Comparison of ENCODE assay signal across 9 mouse cellular contexts in the genomic region with DNA sequence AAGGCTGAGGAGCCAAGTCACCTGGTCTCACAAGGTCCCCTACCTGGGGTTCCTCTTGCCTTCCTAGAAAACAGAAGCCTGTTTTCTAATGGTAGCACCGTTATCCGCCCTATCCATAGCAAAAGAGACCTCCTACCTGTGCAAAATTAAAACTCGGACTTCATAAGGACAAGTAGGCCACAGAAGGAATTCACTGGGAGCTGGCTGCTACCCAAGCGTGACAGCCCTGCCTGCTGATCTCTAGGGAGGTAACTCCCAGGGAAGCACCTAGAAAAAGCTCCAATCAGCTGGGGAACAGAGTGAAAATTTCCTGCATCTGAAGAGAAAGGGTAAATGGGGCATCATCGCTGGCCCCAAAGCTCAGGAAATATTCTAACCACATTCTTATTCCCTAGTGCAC. TPM values are rescaled to one million over a fixed set of nuclear protein-coding genes. Genes with fewer than 3 reads are reported as not detected.
DNase-seq lines count a peak whose midpoint lies in the region; ATAC-seq lines count a peak whose summit lies in the region.
"Had no signal": no experiment of that assay in that cellular context is flagged by ENCODE, and none has a peak within 500 bp of the region (broad histone marks: within the 10 kb centered on the region; RNA-seq: fewer than 3 reads in every experiment).

A gene (minus strand): TSS at position 349 of the 400 bp plus-strand sequence.

- peaks cover 19% of the 10 kb centered on the region for H3K27me3 ChIP-seq in embryonic facial prominence, embryonic 13.5 days
- peaks cover 22% of the 10 kb centered on the region; the same call in 1 of the 2 replicates for H3K27me3 ChIP-seq in intestine, embryonic 14.5 days (replicated peaks; ENCODE audit: control insufficient read depth, insufficient read depth, low read length)
- H3K27me3 ChIP-seq in neural tube, embryonic 15.5 days (replicated peaks), result no peaks in the 10 kb centered on the region

- DNase-seq in layer of hippocampus, adult 18-20 months (ENCODE audit: low spot score in 2 of 2), result no peak
- no peak for DNase-seq in layer of hippocampus, adult 9-10 months (ENCODE audit: low spot score)
- no peak for DNase-seq in intestine, embryonic 14.5 days (ENCODE audit: low spot score)
- no peak for DNase-seq in left cerebral cortex, postnatal 36 days (ENCODE audit: low spot score in 2 of 2)
- no peak for DNase-seq in urinary bladder, adult 18-20 months (ENCODE audit: low spot score in 2 of 2)
- DNase-seq in lung, postnatal 25 days (ENCODE audit: low spot score), result no peak

- intact Hi-C loops in left cerebral cortex, postnatal 36 days (cut with DNase I), result loop anchor here (1.0 kb wide), 1 partner anchor 207 kb away; no protein-coding TSS in a partner anchor

- H3K9me3 ChIP-seq in embryonic facial prominence, embryonic 13.5 days, result no peaks in the 10 kb centered on the region
- H3K9me3 ChIP-seq in intestine, embryonic 14.5 days (ENCODE audit: control insufficient read depth, low read length), result no peaks in the 10 kb centered on the region
- H3K9me3 ChIP-seq in neural tube, embryonic 15.5 days (replicated peaks), result no peaks in the 10 kb centered on the region

- ATAC-seq in embryonic facial prominence, embryonic 13.5 days (ENCODE audit: insufficient number of reproducible peaks, insufficient read depth, low FRiP score, low TSS enrichment, low read depth), result no peak
- no peak for ATAC-seq in intestine, embryonic 14.5 days (replicated peaks; ENCODE audit: low FRiP score, low TSS enrichment, low read depth)
- ATAC-seq in neural tube, embryonic 15.5 days (ENCODE audit: low FRiP score), result peak; percentile 36

- 0 out of 2 replicates have a peak, but pooled peaks cover 9% of the 10 kb centered on the region for H3K4me1 ChIP-seq in embryonic facial prominence, embryonic 13.5 days
- H3K4me1 ChIP-seq in intestine, embryonic 14.5 days (replicated peaks; ENCODE audit: control insufficient read depth, insufficient read depth, low read length), result 0 out of 2 replicates have a peak, but pooled peaks cover 4% of the 10 kb centered on the region
- H3K4me1 ChIP-seq in neural tube, embryonic 15.5 days, result peaks cover 6% of the 10 kb centered on the region

- H3K9ac ChIP-seq in embryonic facial prominence, embryonic 13.5 days, result peak within 1 kb of the TSS; percentile 70
- H3K9ac ChIP-seq in intestine, embryonic 14.5 days (ENCODE audit: low read length), result no peak within 1 kb of the TSS
- peak within 1 kb of the TSS; percentile 61 for H3K9ac ChIP-seq in neural tube, embryonic 15.5 days (replicated peaks)

- peak within 1 kb of the TSS; percentile 54 for H3K4me3 ChIP-seq in embryonic facial prominence, embryonic 13.5 days
- peak within 1 kb of the TSS; percentile 40 for H3K4me3 ChIP-seq in intestine, embryonic 14.5 days (ENCODE audit: low read depth, low read length)
- H3K4me3 ChIP-seq in neural tube, embryonic 15.5 days (replicated peaks), result peak within 1 kb of the TSS; percentile 62

- H3K27ac ChIP-seq in embryonic facial prominence, embryonic 13.5 days, result no peak within 1 kb of the TSS
- no peak within 1 kb of the TSS for H3K27ac ChIP-seq in intestine, embryonic 14.5 days (ENCODE audit: low read depth)
- H3K27ac ChIP-seq in neural tube, embryonic 15.5 days (replicated peaks), result peak within 1 kb of the TSS; percentile 84
- H3K27ac ChIP-seq: macrophage had no signal

- WGBS in embryonic facial prominence, embryonic 13.5 days, result 28% methylated on average over 5 of the region's 5 CpGs
- WGBS in intestine, embryonic 14.5 days, result 45% methylated on average over 5 of the region's 5 CpGs
- 39% methylated on average over 5 of the region's 5 CpGs for WGBS in neural tube, embryonic 15.5 days

- H3K4me2 ChIP-seq in embryonic facial prominence, embryonic 13.5 days, result peak within 1 kb of the TSS; percentile 91
- H3K4me2 ChIP-seq in intestine, embryonic 14.5 days (ENCODE audit: low read length), result peak within 1 kb of the TSS; percentile 78
- peak within 1 kb of the TSS; percentile 72 for H3K4me2 ChIP-seq in neural tube, embryonic 15.5 days

- no peaks in the 10 kb centered on the region for H3K36me3 ChIP-seq in embryonic facial prominence, embryonic 13.5 days
- H3K36me3 ChIP-seq in intestine, embryonic 14.5 days (ENCODE audit: control insufficient read depth, insufficient read depth, low read length), result no peaks in the 10 kb centered on the region
- no peaks in the 10 kb centered on the region for H3K36me3 ChIP-seq in neural tube, embryonic 15.5 days

RNA-seq across cellular contexts. Expression of the gene that starts here (rescaled TPM):
- total RNA-seq in layer of hippocampus, adult 18-20 months (2021), result 100 to 1,000 TPM; 282 to 289 TPM
- 0.66 and 0.69 TPM in 2 replicates for polyA plus RNA-seq in embryonic facial prominence, embryonic 13.5 days (2015; fragmentation: Nextera tagmentation; extraction: Ambion mirVana)
- 0.26 and 0.35 TPM in 2 replicates for polyA plus RNA-seq in intestine, embryonic 14.5 days (2014; fragmentation: Nextera tagmentation; extraction: Ambion mirVana)
- total RNA-seq in left cerebral cortex, postnatal 36 days (2021), result 100 to 1,000 TPM; 204 to 210 TPM
- polyA plus RNA-seq in neural tube, embryonic 15.5 days (2015; fragmentation: Nextera tagmentation; extraction: Ambion mirVana), result 22.2 and 25.0 TPM in 2 replicates

Comparison
In these comparisons a context has a peak if more than half of its experiments do, and no peak if none do; other contexts are left out.
1. RNA of the gene that starts here (polyA plus RNA-seq): 22.2 to 25.0 TPM in neural tube, embryonic 15.5 days; 0.66 to 0.69 TPM in embryonic facial prominence, embryonic 13.5 days and 0.26 to 0.35 TPM in intestine, embryonic 14.5 days; every median in the first group is over 10 times any median in the second.
2. Peak in every context shown above with its lines, with median percentiles within 50 percentile points of each other: H3K4me2 ChIP-seq and H3K4me3 ChIP-seq.